Mouse (Mus musculus): ENCODE results near the gene Fut7.

- TF ChIP-seq CTCF (IDR thresholded peaks at IDR 0.05; ENCODE audit: borderline replicate concordance, insufficient read depth, low read length) (no peak), POLR2A (IDR thresholded peaks at IDR 0.05; ENCODE audit: low read depth, low read length) (no peak)
These were observed 2.4 kb downstream of the Fut7 start for GRCm38 (mm10) chr2:25425481-25425880.
